Mouse (Mus musculus) telencephalon, adult 2 months (tissue): Measurements from ENCODE around the gene Cyyr1.
"Not testable (repeated sequence)": the region's sequence is repeated elsewhere in the genome, so short reads cannot be mapped to it uniquely, and the experiment has no call there.

Experiments used
- DNase-seq: peaks from one replicate; pipeline ENCODE4 v3.0.0-alpha.2; 2011; ENCODE audit warnings: low read depth, low spot score

Cyyr1 gene

GRCm38 (mm10) chr16:85553297-85553696, at the start of gene Cyyr1:
Gene Cyyr1, minus strand, starts transcription at chr16:85553397.
- not testable (repeated sequence) for DNase-seq

GRCm38 (mm10) chr16:85588844-85589243, 35.6 kb upstream of the Cyyr1 start:
- DNase-seq, result no peak

- no peak for DNase-seq
Measured at GRCm38 (mm10) chr16:85587573-85588226, 34.5 kb upstream of the Cyyr1 start.

GRCm38 (mm10) chr16:85566474-85566873, 13.3 kb upstream of the Cyyr1 start:
- DNase-seq, result no peak

- DNase-seq, result no peak
Measured at GRCm38 (mm10) chr16:85553838-85554237, 641 bp upstream of the Cyyr1 start.

GRCm38 (mm10) chr16:85551976-85552375, 1.2 kb downstream of the Cyyr1 start:
- DNase-seq, result not testable (repeated sequence)

- DNase-seq, result no peak
Measured at GRCm38 (mm10) chr16:85549971-85550567, 3.1 kb downstream of the Cyyr1 start.

GRCm38 (mm10) chr16:85546519-85546918, 6.7 kb downstream of the Cyyr1 start:
- DNase-seq, result no peak

GRCm38 (mm10) chr16:85541676-85542273, 11.4 kb downstream of the Cyyr1 start:
- no peak for DNase-seq

- DNase-seq, result no peak
Measured at GRCm38 (mm10) chr16:85541023-85541422, 12.2 kb downstream of the Cyyr1 start.

- no peak for DNase-seq
Measured at GRCm38 (mm10) chr16:85538367-85538766, 14.8 kb downstream of the Cyyr1 start.

- no peak for DNase-seq
Measured at GRCm38 (mm10) chr16:85536075-85536474, 17.1 kb downstream of the Cyyr1 start.

GRCm38 (mm10) chr16:85527743-85528620, 25.2 kb downstream of the Cyyr1 start:
- DNase-seq, result no peak

GRCm38 (mm10) chr16:85524589-85524988, 28.6 kb downstream of the Cyyr1 start:
- no peak for DNase-seq

- no peak for DNase-seq
Measured at GRCm38 (mm10) chr16:85507264-85507663, 45.9 kb downstream of the Cyyr1 start.

GRCm38 (mm10) chr16:85505108-85505507, 48.1 kb downstream of the Cyyr1 start:
- DNase-seq, result no peak

- DNase-seq, result no peak
Measured at GRCm38 (mm10) chr16:85503416-85503815, 49.8 kb downstream of the Cyyr1 start.

- DNase-seq, result no peak
Measured at GRCm38 (mm10) chr16:85495837-85496236, 57.4 kb downstream of the Cyyr1 start.

- no peak for DNase-seq
Measured at GRCm38 (mm10) chr16:85488105-85488607, 65.0 kb downstream of the Cyyr1 start.

- DNase-seq, result peak; percentile 80
Measured at GRCm38 (mm10) chr16:85487266-85487665, 65.9 kb downstream of the Cyyr1 start.

- DNase-seq, result no peak
Measured at GRCm38 (mm10) chr16:85484557-85484956, 68.6 kb downstream of the Cyyr1 start.

GRCm38 (mm10) chr16:85474552-85475071, 78.6 kb downstream of the Cyyr1 start:
- no peak for DNase-seq
